Mouse (Mus musculus) forebrain, embryonic 11.5 days (tissue): ENCODE results near the gene Mgea5. TPM values are rescaled to one million over a fixed set of nuclear protein-coding genes. Genes with fewer than 3 reads are reported as not detected.

ENCODE experiments used
- ATAC-seq: fragments of 200-750 bp; cut with Nextera tagmentation; replicated peaks from 2 replicates; pipeline ENCODE4 v1.8.0; 2017; ENCODE audit warnings: moderate TSS enrichment; ENCODE audit not compliant: low FRiP score
- DNase-seq: peaks from one replicate; pipeline ENCODE4 v3.0.0-alpha.2; 2017; ENCODE audit warnings: low spot score
- H3K27ac ChIP-seq: fragments of 300-500 bp; sonication (generic); 2 replicates; pipeline ENCODE4 v1.5.1; 2014; ENCODE audit warnings: low read depth, low read length
- H3K27me3 ChIP-seq: fragments of 300-500 bp; sonication (generic); 2 replicates; pipeline ENCODE4 v1.6.1; 2014; ENCODE audit warnings: mild to moderate bottlenecking, low read length, mixed read lengths; ENCODE audit not compliant: control insufficient read depth, insufficient read depth
- H3K36me3 ChIP-seq: fragments of 300-500 bp; sonication (generic); 2 replicates; pipeline ENCODE4 v1.6.1; 2014; ENCODE audit warnings: mild to moderate bottlenecking, low read length, moderate library complexity, mixed read lengths; ENCODE audit not compliant: control insufficient read depth, insufficient read depth
- H3K4me1 ChIP-seq: fragments of 300-500 bp; sonication (generic); replicated peaks from 2 replicates; pipeline ENCODE4 v1.6.1; 2014; ENCODE audit warnings: low read length, mixed read lengths; ENCODE audit not compliant: control insufficient read depth, insufficient read depth
- H3K4me2 ChIP-seq: fragments of 300-500 bp; sonication (generic); 2 replicates; pipeline ENCODE4 v1.6.1; 2014; ENCODE audit warnings: low read depth, mild to moderate bottlenecking, low read length, moderate library complexity, mixed read lengths; ENCODE audit not compliant: severe bottlenecking
- H3K4me3 ChIP-seq: fragments of 300-500 bp; sonication (generic); 2 replicates; pipeline ENCODE4 v1.5.1; 2014; ENCODE audit warnings: low read depth, low read length
- H3K9ac ChIP-seq: fragments of 300-500 bp; sonication (generic); 2 replicates; pipeline ENCODE4 v1.6.1; 2014; ENCODE audit warnings: low read length
- H3K9me3 ChIP-seq: fragments of 300-500 bp; sonication (generic); 2 replicates; pipeline ENCODE4 v1.6.1; 2016; ENCODE audit warnings: low read length, mixed read lengths; ENCODE audit not compliant: control insufficient read depth
- WGBS: fragments of 180-500 bp; shearing (Covaris S2); extraction: QIAGEN DNeasy Blood & Tissue Kit; methylation state at CpG from one replicate; pipeline ENCODE4 v1.1.7; 2014; 5-methylcytosine and 5-hydroxymethylcytosine counted together
- polyA plus RNA-seq: library from polyadenylated mRNA; unstranded; fragments of >200 nt; fragmentation: Nextera tagmentation; extraction: Ambion mirVana; gene quantifications from 2 replicates; pipeline ENCODE4 v1.2.1, GENCODE M21; 2014

Mgea5 gene
- polyA plus RNA-seq, 1 experiment from 2014 or later = 88.9 TPM

DNA sequence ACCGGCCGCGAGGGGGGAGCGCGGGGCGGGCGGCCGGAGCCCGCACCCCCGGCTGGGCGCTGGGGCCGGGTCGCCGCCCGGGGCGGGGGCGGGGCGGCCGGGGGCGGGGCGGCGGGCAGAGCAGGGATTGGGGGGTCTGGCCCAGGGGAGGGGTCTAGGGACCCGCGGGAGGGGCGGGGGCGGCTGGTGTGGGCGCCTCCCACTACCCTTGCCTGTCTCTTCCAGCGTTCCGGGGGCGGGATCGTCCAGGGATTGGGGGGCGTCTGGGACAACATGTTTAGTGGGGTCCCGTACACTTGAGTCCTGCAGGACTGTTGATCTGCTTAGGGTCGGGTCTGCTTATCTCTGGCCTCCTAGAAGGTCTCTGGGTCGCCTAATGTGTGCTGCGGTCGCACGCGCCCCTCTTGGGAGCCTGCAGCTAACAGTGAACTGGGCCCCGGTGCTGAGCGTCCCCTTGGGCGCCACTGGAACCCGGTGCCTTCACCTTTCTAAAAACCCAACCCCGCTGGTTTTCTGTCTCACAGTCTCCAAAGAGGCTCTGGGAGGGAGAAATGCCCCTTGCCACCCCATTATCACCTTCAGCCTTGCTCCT, 40.6 kb downstream of the Mgea5 start:
- Histone ChIP-seq H3K4me1 (peaks cover 26% of the 10 kb centered on the region), H3K9ac (peak overlapping the region; percentile 49), H3K27me3 (peaks cover 88% of the 10 kb centered on the region), H3K36me3 (no peaks in the 10 kb centered on the region), H3K4me2 (peak overlapping the region; percentile 67), H3K9me3 (no peaks in the 10 kb centered on the region), H3K27ac (no peak overlapping the region), H3K4me3 (peak overlapping the region; percentile 39)
- DNase-seq (peak; percentile 71), ATAC-seq (no peak)
- WGBS = 2% methylated on average over 21 of the region's 44 CpGs

DNA sequence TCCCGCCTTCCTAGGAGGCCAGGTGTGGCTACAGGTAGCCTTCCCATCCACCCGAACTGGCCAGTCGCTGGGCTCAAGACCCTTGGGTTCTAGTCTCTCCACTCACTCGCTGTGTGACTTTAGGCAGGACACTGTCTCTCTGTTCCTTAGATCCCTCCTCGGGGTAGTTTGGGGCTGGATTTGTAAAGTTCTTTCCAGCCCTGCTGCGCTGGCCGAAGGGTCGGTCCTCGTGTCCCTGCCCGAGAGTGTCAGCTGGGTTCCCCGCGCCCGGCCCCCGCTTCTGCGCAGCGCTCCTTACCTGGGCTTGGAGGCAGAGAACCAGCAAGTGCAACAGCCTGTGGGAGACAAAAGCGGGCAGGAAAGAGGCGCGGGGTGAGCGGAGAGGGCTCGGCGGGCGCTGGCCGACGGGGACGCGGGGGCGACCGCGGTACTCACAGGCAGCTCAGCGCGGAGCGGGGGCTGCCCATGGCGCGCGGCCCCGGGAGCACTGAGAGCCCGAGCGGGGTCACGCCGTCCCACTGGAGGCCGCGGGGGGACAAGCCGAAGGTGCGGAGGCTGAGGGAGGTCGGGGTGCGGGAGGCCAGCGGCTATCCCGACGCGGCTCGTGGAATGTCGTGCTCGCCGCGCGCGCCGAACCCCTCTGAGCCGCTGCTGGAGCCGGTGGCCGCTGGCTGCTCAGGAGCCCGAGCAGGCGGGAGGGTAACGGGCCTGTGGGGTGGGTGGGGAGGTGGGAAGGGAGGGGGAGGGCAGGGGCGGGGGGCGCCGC, 41.2 kb downstream of the Mgea5 start, which contains the start of gene Fgf8:
Gene Fgf8 (minus strand): TSS at position 698 of the 766 bp plus-strand sequence.
- WGBS = under 1% methylated on average over 47 of the region's 68 CpGs
- H3K27ac ChIP-seq = no peak within 1 kb of the TSS
- peaks cover 25% of the 10 kb centered on the region for H3K4me1 ChIP-seq
- H3K27me3 ChIP-seq = peaks cover 95% of the 10 kb centered on the region
- DNase-seq (peak; percentile 68), ATAC-seq (no peak)
- H3K9me3 ChIP-seq = no peaks in the 10 kb centered on the region
- peak within 1 kb of the TSS; percentile 67 for H3K4me2 ChIP-seq
- no peaks in the 10 kb centered on the region for H3K36me3 ChIP-seq
- H3K4me3 ChIP-seq = peak within 1 kb of the TSS; percentile 39
- peak within 1 kb of the TSS; percentile 49 for H3K9ac ChIP-seq

- DNase-seq = peak; percentile 65
- WGBS = 1% methylated on average over 45 of the region's 45 CpGs
- Histone ChIP-seq H3K4me2 (peak overlapping the region; percentile 67; the same call in 1 of the 2 replicates), H3K36me3 (no peaks in the 10 kb centered on the region), H3K9ac (no peak overlapping the region; the same call in 1 of the 2 replicates), H3K4me1 (peaks cover 26% of the 10 kb centered on the region), H3K27ac (no peak overlapping the region), H3K4me3 (peak overlapping the region; percentile 39), H3K27me3 (peaks cover 97% of the 10 kb centered on the region), H3K9me3 (no peaks in the 10 kb centered on the region)
- no peak for ATAC-seq
These were observed 42.0 kb downstream of the Mgea5 start for GRCm38 (mm10) chr19:45741431-45742217.

- DNase-seq = peak; percentile 60
- Histone ChIP-seq H3K4me3 (no peak overlapping the region), H3K4me2 (no peak overlapping the region), H3K4me1 (peaks cover 23% of the 10 kb centered on the region), H3K27me3 (peaks cover 97% of the 10 kb centered on the region), H3K9ac (no peak overlapping the region), H3K27ac (no peak overlapping the region), H3K9me3 (no peaks in the 10 kb centered on the region), H3K36me3 (no peaks in the 10 kb centered on the region)
- no peak for ATAC-seq
- 2% methylated on average over 7 of the region's 7 CpGs for WGBS
These were observed 42.8 kb downstream of the Mgea5 start for GRCm38 (mm10) chr19:45740817-45741216.

GRCm38 (mm10) chr19:45740233-45740632, 43.4 kb downstream of the Mgea5 start:
- H3K36me3 ChIP-seq = no peaks in the 10 kb centered on the region
- H3K9ac ChIP-seq = no peak overlapping the region
- peaks cover 17% of the 10 kb centered on the region for H3K4me1 ChIP-seq
- no peaks in the 10 kb centered on the region for H3K9me3 ChIP-seq
- no peak overlapping the region for H3K4me3 ChIP-seq
- ATAC-seq = no peak
- no peak overlapping the region for H3K4me2 ChIP-seq
- no peak overlapping the region for H3K27ac ChIP-seq
- H3K27me3 ChIP-seq = peaks cover 96% of the 10 kb centered on the region
- WGBS = 2% methylated on average over 13 of the region's 13 CpGs
- no peak for DNase-seq

GRCm38 (mm10) chr19:45738521-45738920, 45.1 kb downstream of the Mgea5 start:
- H3K4me1 ChIP-seq = peaks cover 17% of the 10 kb centered on the region
- no peak overlapping the region for H3K4me3 ChIP-seq
- peaks cover 96% of the 10 kb centered on the region for H3K27me3 ChIP-seq
- DNase-seq = no peak
- H3K27ac ChIP-seq = no peak overlapping the region
- no peak overlapping the region for H3K4me2 ChIP-seq
- no peak overlapping the region for H3K9ac ChIP-seq
- no peak for ATAC-seq
- H3K36me3 ChIP-seq = no peaks in the 10 kb centered on the region
- H3K9me3 ChIP-seq = no peaks in the 10 kb centered on the region
- 50% methylated on average over 5 of the region's 5 CpGs for WGBS

DNA sequence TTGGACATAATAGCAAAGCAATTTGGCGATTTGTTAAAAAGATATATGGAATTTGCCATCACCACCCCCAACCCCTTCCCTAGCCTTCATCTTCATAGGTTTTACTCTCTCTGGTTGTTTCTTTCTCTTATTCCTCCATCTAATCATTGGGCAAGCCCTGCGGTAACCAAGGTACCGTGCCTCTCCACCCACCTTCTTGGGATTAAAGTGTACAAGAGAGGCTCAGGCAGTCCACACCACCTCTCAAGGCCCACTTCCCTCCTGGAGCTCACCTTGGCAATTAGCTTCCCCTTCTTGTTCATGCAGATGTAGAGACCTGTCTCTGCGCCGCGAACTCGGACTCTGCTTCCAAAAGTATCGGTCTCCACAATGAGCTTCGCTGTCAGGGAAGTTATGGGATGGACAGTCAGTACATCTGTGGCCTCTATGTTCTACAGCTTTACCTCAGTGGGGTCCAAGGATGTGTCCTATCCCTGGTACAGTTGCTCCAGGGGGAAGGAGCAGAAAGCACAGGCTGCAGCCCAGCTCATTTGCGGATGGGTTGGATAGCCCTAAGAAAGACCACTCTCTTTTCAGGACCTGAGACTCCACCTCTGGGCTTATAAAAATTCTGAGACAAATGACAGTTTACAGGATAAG, 45.7 kb downstream of the Mgea5 start:
- H3K4me3 ChIP-seq = no peak overlapping the region
- H3K9me3 ChIP-seq = no peaks in the 10 kb centered on the region
- peaks cover 15% of the 10 kb centered on the region for H3K4me1 ChIP-seq
- no peak for DNase-seq
- H3K27ac ChIP-seq = no peak overlapping the region
- no peak overlapping the region for H3K4me2 ChIP-seq
- 56% methylated on average over 10 of the region's 10 CpGs for WGBS
- ATAC-seq = no peak
- no peaks in the 10 kb centered on the region for H3K36me3 ChIP-seq
- H3K27me3 ChIP-seq = peaks cover 95% of the 10 kb centered on the region
- no peak overlapping the region for H3K9ac ChIP-seq

GRCm38 (mm10) chr19:45737208-45737845, 46.3 kb downstream of the Mgea5 start:
- Histone ChIP-seq H3K4me1 (peaks cover 11% of the 10 kb centered on the region), H3K9me3 (no peaks in the 10 kb centered on the region), H3K36me3 (no peaks in the 10 kb centered on the region), H3K4me3 (peak overlapping the region; percentile 13; the same call in 1 of the 2 replicates), H3K27me3 (peaks cover 93% of the 10 kb centered on the region), H3K9ac (peak overlapping the region; percentile 27), H3K4me2 (peak overlapping the region; percentile 44), H3K27ac (no peak overlapping the region)
- peak; percentile 57 for DNase-seq
- 6% methylated on average over 19 of the region's 23 CpGs for WGBS
- no peak; the same call in 1 of the 2 replicates for ATAC-seq
